Mouse (Mus musculus): Measurements from ENCODE around the gene Tox3.

DNA sequence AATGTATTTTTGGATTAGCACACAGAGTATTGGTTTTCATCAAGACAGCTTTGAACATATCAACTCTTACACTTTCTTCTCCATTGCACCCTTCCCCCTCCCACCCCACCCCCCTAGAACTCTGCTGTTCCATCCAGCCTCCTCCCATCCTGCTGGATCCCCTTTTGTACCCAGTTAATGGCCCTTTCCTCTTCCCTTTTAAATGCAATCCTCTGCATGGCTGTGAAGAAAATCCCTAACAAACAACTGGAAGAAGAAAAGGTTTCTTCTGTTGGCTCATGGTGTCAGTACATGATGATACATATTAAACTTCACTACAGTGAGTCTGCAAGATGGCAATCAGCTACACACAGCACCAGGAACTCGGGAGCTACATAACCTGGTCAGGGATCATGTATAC is 124.0 kb downstream of the Tox3 start:
- no peak for TF ChIP-seq GABPA (IDR thresholded peaks at IDR 0.05; ENCODE audit: insufficient replicate concordance, low read depth, low read length)
- no peak for TF ChIP-seq CTCF (conservative IDR thresholded peaks at IDR 0.05 in 1 of 2, IDR thresholded peaks at IDR 0.05 in 1 of 2; ENCODE audit: low read depth in 2 of 2, low read length in 2 of 2)
- TF ChIP-seq EP300 (IDR thresholded peaks at IDR 0.05; ENCODE audit: low read length): no peak
- TF ChIP-seq MAX (IDR thresholded peaks at IDR 0.05; ENCODE audit: low read length): no peak
- no peak for TF ChIP-seq POLR2A (IDR thresholded peaks at IDR 0.05; ENCODE audit: low read depth, low read length)
- no peak for TF ChIP-seq ZMIZ1 (IDR thresholded peaks at IDR 0.05; ENCODE audit: low read depth, low read length)
- TF ChIP-seq E2F4 (IDR thresholded peaks at IDR 0.05; ENCODE audit: insufficient replicate concordance, low read depth, low read length): no peak
